Mouse (Mus musculus): ENCODE measurements around the gene Calhm6. TPM values are rescaled to one million over a fixed set of nuclear protein-coding genes. Genes with fewer than 3 reads are reported as not detected.

Gene Calhm6
- polyA plus RNA-seq, 2 experiments = 0.96 to 1.2 TPM

DNA sequence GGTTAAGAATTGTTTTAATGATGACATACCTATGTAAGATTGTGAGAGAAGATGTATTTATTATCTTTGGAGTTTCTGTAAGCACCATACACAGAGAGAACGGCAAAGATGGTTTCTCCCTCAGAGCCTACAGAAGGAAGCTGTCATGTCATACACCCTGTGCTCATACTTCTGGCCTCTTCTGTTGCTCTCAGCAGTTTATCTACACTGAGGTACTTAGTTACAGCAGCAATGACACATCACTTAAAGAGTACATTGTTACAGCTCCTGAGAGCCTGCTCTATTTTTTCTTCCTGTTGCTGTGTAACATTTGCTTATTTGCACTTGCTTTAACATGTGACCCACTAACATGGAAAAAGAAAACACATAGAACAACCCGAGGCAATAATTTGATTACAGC is 39.2 kb upstream of the Calhm6 start:
- no peak overlapping the region for H3K4me2 ChIP-seq (replicated peaks; ENCODE audit: low read depth, low read length, severe bottlenecking)
- H3K4me3 ChIP-seq (replicated peaks; ENCODE audit: low read length) = no peak overlapping the region
- H3K27ac ChIP-seq (replicated peaks; ENCODE audit: low read depth, low read length) = no peak overlapping the region
- DNase-seq (ENCODE audit: low spot score) (no peak), ATAC-seq (ENCODE audit: low FRiP score, low read depth) (no peak)
- no peak overlapping the region for H3K9ac ChIP-seq (ENCODE audit: low read depth, low read length, severe bottlenecking)
- H3K27me3 ChIP-seq (ENCODE audit: control insufficient read depth, insufficient read depth, low read length) = no peaks in the 10 kb centered on the region
- H3K4me1 ChIP-seq (ENCODE audit: control insufficient read depth, insufficient read depth, low read length) = no peaks in the 10 kb centered on the region
- 90% methylated on average over 2 of the region's 2 CpGs for WGBS
- H3K9me3 ChIP-seq (ENCODE audit: control insufficient read depth, low read length) = no peaks in the 10 kb centered on the region
- peaks cover 9% of the 10 kb centered on the region for H3K36me3 ChIP-seq (ENCODE audit: control insufficient read depth, insufficient read depth, low read length)
- TF ChIP-seq POLR2A (IDR thresholded peaks at IDR 0.05; ENCODE audit: borderline replicate concordance, extremely low read depth, insufficient read depth, insufficient read length) = no peak

DNA sequence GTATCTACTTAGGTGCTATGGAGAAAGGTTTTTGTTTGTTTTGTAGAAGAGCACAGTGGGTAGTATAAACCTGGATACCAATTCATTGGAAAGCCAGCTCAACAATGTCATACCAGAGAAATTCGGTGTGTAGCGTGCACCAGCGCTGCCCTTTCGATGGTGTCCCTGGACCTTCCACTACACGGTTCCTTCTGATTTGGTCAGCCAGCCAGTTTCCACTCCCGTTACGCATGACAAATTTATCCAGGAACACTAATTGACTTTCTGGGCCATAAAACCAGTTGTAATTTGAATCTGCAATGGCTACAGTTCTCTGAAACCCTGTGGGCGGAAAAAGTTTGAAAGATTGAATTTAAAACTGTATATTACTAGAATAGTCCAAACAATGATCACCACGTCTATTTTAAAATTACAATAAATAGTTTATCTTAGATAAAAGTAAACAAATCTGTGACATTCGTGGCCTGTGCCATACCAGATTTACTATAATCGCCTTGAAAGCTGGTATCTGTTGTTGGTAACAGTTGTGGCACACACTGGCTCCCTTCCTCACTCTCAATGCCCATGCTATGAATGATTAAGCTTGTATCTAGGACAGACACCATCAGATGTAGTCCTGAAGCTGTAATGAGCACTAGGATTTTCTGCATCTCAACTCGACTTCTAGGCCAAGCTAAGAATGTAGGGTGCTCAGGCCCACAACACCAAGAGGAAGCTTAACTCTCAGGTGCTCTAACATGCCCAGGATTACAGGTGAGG is 28.2 kb upstream of the Calhm6 start:
- no peaks in the 10 kb centered on the region for H3K9me3 ChIP-seq (ENCODE audit: control insufficient read depth, low read length)
- H3K36me3 ChIP-seq (ENCODE audit: control insufficient read depth, insufficient read depth, low read length) = peaks cover 38% of the 10 kb centered on the region
- no peak overlapping the region for H3K4me3 ChIP-seq (replicated peaks; ENCODE audit: low read length)
- 72% methylated on average over 12 of the region's 12 CpGs for WGBS
- DNase-seq (ENCODE audit: low spot score) = no peak
- no peaks in the 10 kb centered on the region for H3K27me3 ChIP-seq (ENCODE audit: control insufficient read depth, insufficient read depth, low read length)
- ATAC-seq (ENCODE audit: low FRiP score, low read depth) = no peak
- no peak overlapping the region for H3K4me2 ChIP-seq (replicated peaks; ENCODE audit: low read depth, low read length, severe bottlenecking)
- no peak for TF ChIP-seq POLR2A (IDR thresholded peaks at IDR 0.05; ENCODE audit: borderline replicate concordance, extremely low read depth, insufficient read depth, insufficient read length)
- H3K27ac ChIP-seq (replicated peaks; ENCODE audit: low read depth, low read length) = no peak overlapping the region
- no peak overlapping the region for H3K9ac ChIP-seq (ENCODE audit: low read depth, low read length, severe bottlenecking)
- no peaks in the 10 kb centered on the region for H3K4me1 ChIP-seq (ENCODE audit: control insufficient read depth, insufficient read depth, low read length)

DNA sequence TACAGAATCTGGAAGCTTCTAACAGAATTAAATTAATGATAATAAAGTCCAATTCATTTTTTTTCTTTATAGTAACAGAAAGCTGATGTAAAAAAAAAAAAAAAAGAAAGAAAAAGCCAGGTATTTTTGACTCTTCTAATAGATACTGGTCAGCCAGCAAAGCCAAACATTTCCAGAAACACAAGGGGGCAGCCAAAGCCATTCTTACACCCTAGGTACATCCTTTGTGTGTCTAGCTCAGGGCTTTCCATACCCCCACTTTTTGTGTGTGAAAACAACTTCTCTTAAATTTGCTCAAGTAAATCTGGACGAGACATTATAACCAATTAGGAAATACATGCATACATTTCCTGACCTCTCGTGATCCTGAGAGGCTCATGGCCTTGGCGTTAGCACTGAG is 24.0 kb upstream of the Calhm6 start:
- no peak overlapping the region for H3K4me3 ChIP-seq (replicated peaks; ENCODE audit: low read length)
- ATAC-seq (ENCODE audit: low FRiP score, low read depth) (no peak), DNase-seq (ENCODE audit: low spot score) (no peak)
- 0 out of 2 replicates have a peak, but pooled peaks cover 2% of the 10 kb centered on the region for H3K4me1 ChIP-seq (ENCODE audit: control insufficient read depth, insufficient read depth, low read length)
- H3K27ac ChIP-seq (replicated peaks; ENCODE audit: low read depth, low read length) = no peak overlapping the region
- WGBS = 75% methylated on average over 3 of the region's 3 CpGs
- no peak overlapping the region for H3K4me2 ChIP-seq (replicated peaks; ENCODE audit: low read depth, low read length, severe bottlenecking)
- H3K27me3 ChIP-seq (ENCODE audit: control insufficient read depth, insufficient read depth, low read length) = no peaks in the 10 kb centered on the region
- H3K36me3 ChIP-seq (ENCODE audit: control insufficient read depth, insufficient read depth, low read length) = peaks cover 25% of the 10 kb centered on the region
- TF ChIP-seq POLR2A (IDR thresholded peaks at IDR 0.05; ENCODE audit: borderline replicate concordance, extremely low read depth, insufficient read depth, insufficient read length) = no peak
- no peaks in the 10 kb centered on the region for H3K9me3 ChIP-seq (ENCODE audit: control insufficient read depth, low read length)
- no peak overlapping the region for H3K9ac ChIP-seq (ENCODE audit: low read depth, low read length, severe bottlenecking)

GRCm38 (mm10) chr10:34150454-34150853 is 22.7 kb upstream of the Calhm6 start:
- H3K36me3 ChIP-seq (ENCODE audit: control insufficient read depth, insufficient read depth, low read length) = peaks cover 25% of the 10 kb centered on the region
- no peaks in the 10 kb centered on the region for H3K9me3 ChIP-seq (ENCODE audit: control insufficient read depth, low read length)
- no peak overlapping the region for H3K4me3 ChIP-seq (replicated peaks; ENCODE audit: low read length)
- 57% methylated on average over 6 of the region's 6 CpGs for WGBS
- 0 out of 2 replicates have a peak, but pooled peaks cover 2% of the 10 kb centered on the region for H3K4me1 ChIP-seq (ENCODE audit: control insufficient read depth, insufficient read depth, low read length)
- no peak for ATAC-seq (ENCODE audit: low FRiP score, low read depth)
- DNase-seq (ENCODE audit: low spot score) = no peak
- H3K27me3 ChIP-seq (ENCODE audit: control insufficient read depth, insufficient read depth, low read length) = no peaks in the 10 kb centered on the region
- no peak for TF ChIP-seq POLR2A (IDR thresholded peaks at IDR 0.05; ENCODE audit: borderline replicate concordance, extremely low read depth, insufficient read depth, insufficient read length)
- no peak overlapping the region for H3K4me2 ChIP-seq (replicated peaks; ENCODE audit: low read depth, low read length, severe bottlenecking)
- H3K9ac ChIP-seq (ENCODE audit: low read depth, low read length, severe bottlenecking) = no peak overlapping the region
- H3K27ac ChIP-seq (replicated peaks; ENCODE audit: low read depth, low read length) = peak overlapping the region; percentile 9; the same call in 1 of the 2 replicates

- H3K9me3 ChIP-seq (ENCODE audit: control insufficient read depth, low read length) = no peaks in the 10 kb centered on the region
- WGBS = 49% methylated on average over 3 of the region's 3 CpGs
- no peaks in the 10 kb centered on the region for H3K27me3 ChIP-seq (ENCODE audit: control insufficient read depth, insufficient read depth, low read length)
- H3K27ac ChIP-seq (replicated peaks; ENCODE audit: low read depth, low read length) = no peak overlapping the region
- no peak overlapping the region for H3K4me3 ChIP-seq (replicated peaks; ENCODE audit: low read length)
- H3K4me2 ChIP-seq (replicated peaks; ENCODE audit: low read depth, low read length, severe bottlenecking) = no peak overlapping the region
- no peak for ATAC-seq (ENCODE audit: low FRiP score, low read depth)
- no peak for TF ChIP-seq POLR2A (IDR thresholded peaks at IDR 0.05; ENCODE audit: borderline replicate concordance, extremely low read depth, insufficient read depth, insufficient read length)
- H3K4me1 ChIP-seq (ENCODE audit: control insufficient read depth, insufficient read depth, low read length) = 0 out of 2 replicates have a peak, but pooled peaks cover 2% of the 10 kb centered on the region
- H3K36me3 ChIP-seq (ENCODE audit: control insufficient read depth, insufficient read depth, low read length) = peaks cover 25% of the 10 kb centered on the region
- DNase-seq (ENCODE audit: low spot score) = no peak
- no peak overlapping the region for H3K9ac ChIP-seq (ENCODE audit: low read depth, low read length, severe bottlenecking)
Measured at GRCm38 (mm10) chr10:34149772-34150171, 22.0 kb upstream of the Calhm6 start.
